Mouse (Mus musculus) forebrain, embryonic 12.5 days (tissue): ENCODE measurements at regions not wholly inside any gene's neighbourhood (a gene's known extent, or its start where the extent isn't known, plus 50 kb on each side); places are given as distances from the start of the nearest gene placed in this dataset.

Source experiments
- ATAC-seq: fragments of 200-750 bp; cut with Nextera tagmentation; 2 replicates; pipeline ENCODE4 v1.8.0; 2017; ENCODE audit warnings: moderate TSS enrichment; ENCODE audit not compliant: low FRiP score
- H3K27ac ChIP-seq: fragments of 300-500 bp; sonication (generic); 2 replicates; pipeline ENCODE4 v1.5.1; 2016; ENCODE audit warnings: mild to moderate bottlenecking
- H3K27me3 ChIP-seq: fragments of 300-500 bp; sonication (generic); 2 replicates; pipeline ENCODE4 v1.6.1; 2016; ENCODE audit warnings: mild to moderate bottlenecking
- H3K36me3 ChIP-seq: fragments of 300-500 bp; sonication (generic); replicated peaks from 2 replicates; pipeline ENCODE4 v1.6.1; 2016; ENCODE audit warnings: mild to moderate bottlenecking
- H3K4me1 ChIP-seq: fragments of 300-500 bp; sonication (generic); 2 replicates; pipeline ENCODE4 v1.6.1; 2016
- H3K4me2 ChIP-seq: fragments of 300-500 bp; sonication (generic); 2 replicates; pipeline ENCODE4 v1.6.1; 2016; ENCODE audit warnings: mild to moderate bottlenecking, moderate library complexity
- H3K4me3 ChIP-seq: fragments of 300-500 bp; sonication (generic); replicated peaks from 2 replicates; pipeline ENCODE4 v1.5.1; 2016; ENCODE audit warnings: mild to moderate bottlenecking
- H3K9ac ChIP-seq: fragments of 300-500 bp; sonication (generic); 2 replicates; pipeline ENCODE4 v1.6.1; 2016; ENCODE audit warnings: mild to moderate bottlenecking
- H3K9me3 ChIP-seq: fragments of 300-500 bp; sonication (generic); 2 replicates; pipeline ENCODE4 v1.6.1; 2016
- WGBS: fragments of 180-500 bp; shearing (Covaris S2); methylation state at CpG from one replicate; pipeline ENCODE4 v1.1.7; 2016; 5-methylcytosine and 5-hydroxymethylcytosine counted together

DNA sequence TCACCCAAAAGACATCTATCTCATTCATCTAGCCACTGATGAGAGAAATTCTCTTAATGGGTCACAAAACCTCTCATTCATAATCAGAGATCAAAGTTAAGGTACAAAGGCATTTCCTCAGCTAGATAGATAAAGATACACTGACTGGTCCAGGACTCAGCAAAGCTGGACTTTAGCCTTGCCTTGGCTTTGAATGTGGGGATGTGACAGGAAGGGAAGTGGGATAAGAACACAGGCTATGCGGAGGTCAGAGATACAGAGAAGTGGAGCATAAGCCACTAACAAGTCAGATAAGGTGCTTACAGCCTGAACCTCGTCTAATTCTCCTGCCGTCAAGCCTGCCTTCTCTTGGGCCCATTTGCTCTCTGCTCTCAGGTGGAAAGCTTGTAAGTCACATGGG, 50.0 kb upstream of the Tsc22d2 start:
- Histone ChIP-seq H3K36me3 (no peaks in the 10 kb centered on the region), H3K27me3 (no peaks in the 10 kb centered on the region), H3K4me2 (no peak overlapping the region), H3K9ac (no peak overlapping the region), H3K27ac (no peak overlapping the region), H3K4me3 (no peak overlapping the region), H3K9me3 (no peaks in the 10 kb centered on the region), H3K4me1 (no peaks in the 10 kb centered on the region)
- 86% methylated on average over 3 of the region's 3 CpGs for WGBS
- no peak for ATAC-seq
